Comparison of ENCODE assay signal across 32 mouse cellular contexts in the genomic region with DNA sequence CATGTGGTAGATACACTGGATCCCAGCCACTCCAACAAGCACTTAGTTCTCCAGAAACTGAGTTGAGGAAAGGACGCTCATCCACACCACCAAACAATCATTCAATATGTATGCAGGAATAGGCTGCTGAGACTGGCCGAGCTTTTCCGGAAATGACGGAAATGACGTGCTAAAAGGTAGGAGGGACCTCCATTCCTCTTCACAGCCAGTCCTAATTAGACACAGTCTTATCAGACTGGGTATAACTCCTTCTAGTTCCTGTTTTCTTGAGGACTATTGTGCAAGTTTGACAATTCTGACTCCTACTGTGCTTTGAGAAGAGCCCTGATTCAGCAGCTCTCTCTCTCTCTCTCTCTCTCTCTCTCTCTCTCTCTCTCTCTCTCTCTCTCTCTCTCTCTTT.
A peak's percentile ranks its signal among the peaks of the same experiment; 100 is the strongest.
DNase-seq lines count a peak whose midpoint lies in the region; ATAC-seq and TF ChIP-seq lines count a peak whose summit lies in the region.
"Had no signal": no experiment of that assay in that cellular context is flagged by ENCODE, and none has a peak within 500 bp of the region (broad histone marks: within the 10 kb centered on the region; RNA-seq: fewer than 3 reads in every experiment).

No protein-coding gene starts in this region.

- no peak for TF ChIP-seq EP300 in liver, postnatal 0 days (IDR thresholded peaks at IDR 0.05; ENCODE audit: low read depth)

- H3K27ac ChIP-seq in liver, postnatal 0 days (ENCODE audit: low read depth): no peak overlapping the region
- H3K27ac ChIP-seq in liver, embryonic 11.5 days (ENCODE audit: low read depth, low read length): no peak overlapping the region
- no peak overlapping the region for H3K27ac ChIP-seq in forebrain, embryonic 16.5 days (ENCODE audit: low read length)
- no peak overlapping the region for H3K27ac ChIP-seq in midbrain, postnatal 0 days (ENCODE audit: low read depth, low read length)
- H3K27ac ChIP-seq: embryonic facial prominence, embryonic 10.5 days; embryonic facial prominence, embryonic 13.5 days; forebrain, embryonic 12.5 days; forebrain, embryonic 15.5 days; gastrocnemius, adult 2 months; heart, adult 2 months; heart, embryonic 10.5 days; heart, embryonic 13.5 days; hindbrain, embryonic 10.5 days; hindbrain, embryonic 13.5 days had no signal

- H3K36me3 ChIP-seq in liver, postnatal 0 days (replicated peaks; ENCODE audit: insufficient read depth, low read length): no peaks in the 10 kb centered on the region
- no peaks in the 10 kb centered on the region for H3K36me3 ChIP-seq in liver, embryonic 11.5 days (ENCODE audit: control insufficient read depth, insufficient read depth, low read length)
- H3K36me3 ChIP-seq in forebrain, embryonic 16.5 days (ENCODE audit: control insufficient read depth, insufficient read depth): no peaks in the 10 kb centered on the region
- H3K36me3 ChIP-seq in midbrain, postnatal 0 days (ENCODE audit: insufficient read depth, low read length): no peaks in the 10 kb centered on the region
- H3K36me3 ChIP-seq: embryonic facial prominence, embryonic 10.5 days; embryonic facial prominence, embryonic 13.5 days; forebrain, embryonic 12.5 days; forebrain, embryonic 15.5 days; G1E; heart, embryonic 10.5 days; heart, embryonic 13.5 days; hindbrain, embryonic 10.5 days; hindbrain, embryonic 13.5 days had no signal

- DNase-seq in liver, postnatal 0 days: no peak
- DNase-seq in liver, embryonic 11.5 days (ENCODE audit: low spot score): no peak
- DNase-seq in midbrain, postnatal 0 days (ENCODE audit: low spot score): no peak
- no peak for DNase-seq in spleen, postnatal 4 days (ENCODE audit: low spot score in 2 of 2)
- DNase-seq: adrenal gland, postnatal 10 days; adrenal gland, postnatal 36 days; B cell, adult 2 months; cerebellum, adult 11 months; cerebellum, adult 2 months; cerebellum, adult 9-11 months; cerebellum, postnatal 25 days; embryo, embryonic 11 days; gastrocnemius, adult 2 months; gastrocnemius, postnatal 14 days; heart, adult 2 months; heart, postnatal 14 days had no signal

- ATAC-seq in liver, postnatal 0 days: 0 out of 2 replicates have a peak, but pooled peaks have one; percentile 21
- ATAC-seq in liver, embryonic 11.5 days (replicated peaks; ENCODE audit: low FRiP score): no peak
- peak; percentile 96 for ATAC-seq in common myeloid progenitor, adult 5-6 weeks (replicated peaks; ENCODE audit: low read depth, poor library complexity, severe bottlenecking)
- ATAC-seq in megakaryocyte, adult 5-6 weeks (ENCODE audit: poor library complexity, severe bottlenecking): peak; percentile 72
- no peak for ATAC-seq in forebrain, embryonic 16.5 days
- no peak for ATAC-seq in midbrain, postnatal 0 days (ENCODE audit: low FRiP score)
- ATAC-seq: forebrain, embryonic 15.5 days; hindbrain, embryonic 16.5 days; Patski had no signal

- no peak overlapping the region for H3K9ac ChIP-seq in liver, postnatal 0 days (replicated peaks)
- no peak overlapping the region for H3K9ac ChIP-seq in liver, embryonic 11.5 days (ENCODE audit: low read depth, low read length)
- no peak overlapping the region for H3K9ac ChIP-seq in forebrain, embryonic 16.5 days (replicated peaks; ENCODE audit: low read depth, low read length)
- no peak overlapping the region for H3K9ac ChIP-seq in midbrain, postnatal 0 days (replicated peaks; ENCODE audit: low read length, poor library complexity, severe bottlenecking)
- H3K9ac ChIP-seq: embryonic facial prominence, embryonic 13.5 days; forebrain, embryonic 12.5 days; forebrain, embryonic 15.5 days; heart, embryonic 13.5 days; hindbrain, embryonic 13.5 days had no signal

- no peak overlapping the region for H3K4me3 ChIP-seq in liver, postnatal 0 days (ENCODE audit: low read depth, low read length)
- no peak overlapping the region for H3K4me3 ChIP-seq in liver, embryonic 11.5 days (ENCODE audit: low read depth, low read length)
- H3K4me3 ChIP-seq in forebrain, embryonic 16.5 days (replicated peaks; ENCODE audit: low read length): no peak overlapping the region
- no peak overlapping the region for H3K4me3 ChIP-seq in midbrain, postnatal 0 days (ENCODE audit: low read depth, low read length)
- H3K4me3 ChIP-seq: embryonic facial prominence, embryonic 10.5 days; embryonic facial prominence, embryonic 13.5 days; erythroblast, embryonic 14.5 days; forebrain, embryonic 12.5 days; forebrain, embryonic 15.5 days; gastrocnemius, adult 2 months; heart, adult 2 months; heart, embryonic 10.5 days; heart, embryonic 13.5 days; hindbrain, embryonic 10.5 days; hindbrain, embryonic 13.5 days had no signal

- no peak for TF ChIP-seq CTCF in liver, postnatal 0 days (IDR thresholded peaks at IDR 0.05; ENCODE audit: low read depth)
- no peak for TF ChIP-seq CTCF in midbrain, postnatal 0 days (IDR thresholded peaks at IDR 0.05)

- H3K9me3 ChIP-seq in liver, postnatal 0 days (ENCODE audit: low read length): no peaks in the 10 kb centered on the region
- no peaks in the 10 kb centered on the region for H3K9me3 ChIP-seq in liver, embryonic 11.5 days (ENCODE audit: control insufficient read depth, low read length)
- no peaks in the 10 kb centered on the region for H3K9me3 ChIP-seq in forebrain, embryonic 16.5 days (ENCODE audit: control insufficient read depth, low read length)
- no peaks in the 10 kb centered on the region for H3K9me3 ChIP-seq in midbrain, postnatal 0 days (ENCODE audit: low read length)
- H3K9me3 ChIP-seq: embryonic facial prominence, embryonic 10.5 days; embryonic facial prominence, embryonic 13.5 days; forebrain, embryonic 12.5 days; forebrain, embryonic 15.5 days; G1E; heart, embryonic 10.5 days; heart, embryonic 13.5 days; hindbrain, embryonic 10.5 days; hindbrain, embryonic 13.5 days had no signal

- no peak overlapping the region for H3K4me2 ChIP-seq in liver, postnatal 0 days (ENCODE audit: low read depth, low read length)
- no peak overlapping the region for H3K4me2 ChIP-seq in liver, embryonic 11.5 days
- no peak overlapping the region for H3K4me2 ChIP-seq in forebrain, embryonic 16.5 days (ENCODE audit: low read length)
- no peak overlapping the region for H3K4me2 ChIP-seq in midbrain, postnatal 0 days (ENCODE audit: low read depth, low read length, poor library complexity, severe bottlenecking)
- H3K4me2 ChIP-seq: embryonic facial prominence, embryonic 13.5 days; forebrain, embryonic 12.5 days; forebrain, embryonic 15.5 days; heart, embryonic 13.5 days; hindbrain, embryonic 13.5 days had no signal

- 48% methylated on average over 5 of the region's 5 CpGs for WGBS in liver, postnatal 0 days (ENCODE audit: insufficient replicate concordance)
- WGBS in liver, embryonic 11.5 days: 66% methylated on average over 5 of the region's 5 CpGs
- WGBS in forebrain, embryonic 16.5 days: 82% methylated on average over 5 of the region's 5 CpGs
- WGBS in midbrain, postnatal 0 days: 84% methylated on average over 5 of the region's 5 CpGs

- H3K4me1 ChIP-seq in liver, postnatal 0 days (ENCODE audit: insufficient read depth): no peaks in the 10 kb centered on the region
- no peaks in the 10 kb centered on the region for H3K4me1 ChIP-seq in liver, embryonic 11.5 days (replicated peaks; ENCODE audit: control insufficient read depth, insufficient read depth, low read length)
- H3K4me1 ChIP-seq in forebrain, embryonic 16.5 days (replicated peaks; ENCODE audit: control insufficient read depth, insufficient read depth, low read length): no peaks in the 10 kb centered on the region
- H3K4me1 ChIP-seq in midbrain, postnatal 0 days (ENCODE audit: insufficient read depth, low read length): no peaks in the 10 kb centered on the region
- H3K4me1 ChIP-seq: forebrain, embryonic 12.5 days; forebrain, embryonic 15.5 days; heart, embryonic 10.5 days; hindbrain, embryonic 10.5 days; hindbrain, embryonic 13.5 days had no signal

- no peaks in the 10 kb centered on the region for H3K27me3 ChIP-seq in liver, postnatal 0 days (ENCODE audit: insufficient read depth, low read length)
- no peaks in the 10 kb centered on the region for H3K27me3 ChIP-seq in liver, embryonic 11.5 days (replicated peaks; ENCODE audit: control insufficient read depth, insufficient read depth, low read length)
- no peaks in the 10 kb centered on the region for H3K27me3 ChIP-seq in forebrain, embryonic 16.5 days (replicated peaks; ENCODE audit: control insufficient read depth, insufficient read depth, low read length)
- H3K27me3 ChIP-seq in midbrain, postnatal 0 days (ENCODE audit: insufficient read depth, low read length): no peaks in the 10 kb centered on the region
- H3K27me3 ChIP-seq: CH12.LX; embryonic facial prominence, embryonic 13.5 days; forebrain, embryonic 12.5 days; forebrain, embryonic 15.5 days; heart, embryonic 13.5 days; hindbrain, embryonic 13.5 days; Patski had no signal

Comparison
In these comparisons a context has a peak if more than half of its experiments do, and no peak if none do; other contexts are left out.
1. ATAC-seq: peak in liver, postnatal 0 days (single experiment), common myeloid progenitor, adult 5-6 weeks (single experiment) and megakaryocyte, adult 5-6 weeks (single experiment); none in liver, embryonic 11.5 days (single experiment), forebrain, embryonic 16.5 days (single experiment) and midbrain, postnatal 0 days (single experiment).